Mouse (Mus musculus) 3T3-L1 (cell line): Measurements from ENCODE around the gene Gm26920.
A peak's percentile ranks its signal among the peaks of the same experiment; 100 is the strongest.
"Not testable (repeated sequence)": the region's sequence is repeated elsewhere in the genome, so short reads cannot be mapped to it uniquely, and the experiment has no call there.

Source experiments
- DNase-seq: peaks from one replicate; pipeline ENCODE4 v3.0.0-alpha.2; 2015; ENCODE audit warnings: low read depth, low spot score

The Gm26920 gene

GRCm38 (mm10) chr7:30090092-30090969 is at the start of gene Gm26920, which contains the start of gene Zfp566:
TSS of gene Gm26920 (minus strand) at chr7:30090410.
TSS of gene Zfp566 (minus strand) at chr7:30090527.
- peak; percentile 97 for DNase-seq

GRCm38 (mm10) chr7:30136826-30137225 is 46.6 kb upstream of the Gm26920 start:
- DNase-seq: no peak

- no peak for DNase-seq
Measured at GRCm38 (mm10) chr7:30132396-30132795, 42.2 kb upstream of the Gm26920 start.

GRCm38 (mm10) chr7:30129900-30130299 is 39.7 kb upstream of the Gm26920 start:
- no peak for DNase-seq

GRCm38 (mm10) chr7:30122188-30122530 is 31.9 kb upstream of the Gm26920 start:
- DNase-seq: peak; percentile 74

GRCm38 (mm10) chr7:30121308-30122187 is 31.3 kb upstream of the Gm26920 start, which contains the start of gene Zfp382:
TSS of gene Zfp382 (plus strand) at chr7:30121942.
- DNase-seq: peak; percentile 82

GRCm38 (mm10) chr7:30117935-30118334 is 27.7 kb upstream of the Gm26920 start:
- not testable (repeated sequence) for DNase-seq

GRCm38 (mm10) chr7:30116076-30116475 is 25.9 kb upstream of the Gm26920 start:
- DNase-seq: no peak

- DNase-seq: no peak
Measured at GRCm38 (mm10) chr7:30099297-30099696, 9.1 kb upstream of the Gm26920 start.

GRCm38 (mm10) chr7:30095551-30096125 is 5.4 kb upstream of the Gm26920 start:
- DNase-seq: peak; percentile 32

GRCm38 (mm10) chr7:30094646-30095429 is 4.6 kb upstream of the Gm26920 start, which contains the start of gene Zfp260:
TSS of gene Zfp260 (plus strand) at chr7:30094777.
- peak; percentile 93 for DNase-seq

GRCm38 (mm10) chr7:30093918-30094415 is 3.8 kb upstream of the Gm26920 start:
- DNase-seq: no peak

- DNase-seq: no peak
Measured at GRCm38 (mm10) chr7:30092666-30093065, 2.5 kb upstream of the Gm26920 start.

GRCm38 (mm10) chr7:30090970-30091585 is 868 bp upstream of the Gm26920 start:
- peak; percentile 69 for DNase-seq

GRCm38 (mm10) chr7:30089405-30089804 is 805 bp downstream of the Gm26920 start:
- DNase-seq: no peak

GRCm38 (mm10) chr7:30086524-30086923 is 3.7 kb downstream of the Gm26920 start:
- peak; percentile 89 for DNase-seq

- peak; percentile 74 for DNase-seq
Measured at GRCm38 (mm10) chr7:30072146-30073028, 17.8 kb downstream of the Gm26920 start, which contains the start of gene Zfp82. TSS of gene Zfp82 (minus strand) at chr7:30072900.

GRCm38 (mm10) chr7:30064622-30065021 is 25.6 kb downstream of the Gm26920 start:
- DNase-seq: no peak

GRCm38 (mm10) chr7:30062478-30062877 is 27.7 kb downstream of the Gm26920 start:
- peak; percentile 33 for DNase-seq
